11 mouse cellular contexts compared by ENCODE assay signal in genomic region chr1:168325786-168326185, GRCm38 (mm10).
A peak's percentile ranks its signal among the peaks of the same experiment; 100 is the strongest.
DNase-seq lines count a peak whose midpoint lies in the region; ATAC-seq lines count a peak whose summit lies in the region.
"Had no signal": no experiment of that assay in that cellular context is flagged by ENCODE, and none has a peak within 500 bp of the region (broad histone marks: within the 10 kb centered on the region; RNA-seq: fewer than 3 reads in every experiment).

No protein-coding gene starts in this region.

- peaks cover 74% of the 10 kb centered on the region for H3K4me1 ChIP-seq in midbrain, embryonic 10.5 days
- peaks cover 38% of the 10 kb centered on the region for H3K4me1 ChIP-seq in midbrain, embryonic 11.5 days (ENCODE audit: control insufficient read depth, insufficient read depth, low read length)
- H3K4me1 ChIP-seq in limb, embryonic 10.5 days, result peaks cover 69% of the 10 kb centered on the region

- no peak overlapping the region for H3K4me2 ChIP-seq in midbrain, embryonic 11.5 days
- H3K4me2 ChIP-seq: liver, embryonic 11.5 days had no signal

- peak; percentile 69 for ATAC-seq in frontal cortex, adult (ENCODE audit: low TSS enrichment)
- ATAC-seq in midbrain, embryonic 11.5 days (ENCODE audit: low FRiP score), result no peak
- no peak for ATAC-seq in granulocyte monocyte progenitor cell, adult 5-6 weeks (replicated peaks; ENCODE audit: poor library complexity, severe bottlenecking)
- ATAC-seq: activated CD4-positive, CD25-positive, alpha-beta regulatory T cell, adult 4 months had no signal

- H3K36me3 ChIP-seq in midbrain, embryonic 10.5 days, result 0 out of 2 replicates have a peak, but pooled peaks cover 10% of the 10 kb centered on the region
- H3K36me3 ChIP-seq in midbrain, embryonic 11.5 days (ENCODE audit: control insufficient read depth, insufficient read depth, low read length), result no peaks in the 10 kb centered on the region
- H3K36me3 ChIP-seq in limb, embryonic 10.5 days, result peaks cover 20% of the 10 kb centered on the region; the same call in 1 of the 2 replicates

- H3K9me3 ChIP-seq in midbrain, embryonic 10.5 days (replicated peaks), result no peaks in the 10 kb centered on the region
- H3K9me3 ChIP-seq in midbrain, embryonic 11.5 days (ENCODE audit: control insufficient read depth, low read length), result no peaks in the 10 kb centered on the region
- no peaks in the 10 kb centered on the region for H3K9me3 ChIP-seq in limb, embryonic 10.5 days (replicated peaks)

- no peaks in the 10 kb centered on the region for H3K27me3 ChIP-seq in midbrain, embryonic 10.5 days (ENCODE audit: low read depth, poor library complexity, severe bottlenecking)
- no peaks in the 10 kb centered on the region for H3K27me3 ChIP-seq in midbrain, embryonic 11.5 days (ENCODE audit: control insufficient read depth, insufficient read depth, low read length)
- H3K27me3 ChIP-seq in limb, embryonic 10.5 days (ENCODE audit: low read depth, poor library complexity, severe bottlenecking), result no peaks in the 10 kb centered on the region

- peak overlapping the region; percentile 65 for H3K27ac ChIP-seq in midbrain, embryonic 10.5 days (replicated peaks)
- H3K27ac ChIP-seq in midbrain, embryonic 11.5 days (ENCODE audit: low read depth, low read length), result no peak overlapping the region
- H3K27ac ChIP-seq in limb, embryonic 10.5 days, result peak overlapping the region; percentile 56

- no peak overlapping the region for H3K4me3 ChIP-seq in midbrain, embryonic 10.5 days
- H3K4me3 ChIP-seq in midbrain, embryonic 11.5 days (ENCODE audit: low read depth, low read length), result no peak overlapping the region
- no peak overlapping the region for H3K4me3 ChIP-seq in limb, embryonic 10.5 days

- H3K9ac ChIP-seq in midbrain, embryonic 11.5 days (ENCODE audit: low read length), result no peak overlapping the region

- no peak for DNase-seq in frontal cortex, postnatal 25 days (ENCODE audit: low spot score in 2 of 2)
- no peak for DNase-seq in midbrain, embryonic 10.5 days (ENCODE audit: low spot score)
- no peak for DNase-seq in midbrain, embryonic 11.5 days (ENCODE audit: low spot score, missing footprints)
- DNase-seq in limb, embryonic 10.5 days (ENCODE audit: low spot score), result no peak
- DNase-seq in telencephalon, adult 2 months (ENCODE audit: low read depth, low spot score), result peak; percentile 46
- DNase-seq in adrenal gland, postnatal 36 days, result no peak
- DNase-seq: thymus, postnatal 36 days had no signal

- WGBS in midbrain, embryonic 10.5 days, result 73% methylated on average over 4 of the region's 4 CpGs
- WGBS in midbrain, embryonic 11.5 days, result 57% methylated on average over 4 of the region's 4 CpGs
- WGBS in limb, embryonic 10.5 days, result 68% methylated on average over 4 of the region's 4 CpGs
